Mouse (Mus musculus) liver, adult 2 months (tissue): ENCODE results near the gene Fars2. TPM values are rescaled to one million over a fixed set of nuclear protein-coding genes. Genes with fewer than 3 reads are reported as not detected.

Experiments
- DNase-seq: peaks from one replicate; pipeline ENCODE4 v3.0.0-alpha.2; 2011; ENCODE audit warnings: low read depth, low spot score; ENCODE audit errors: extremely low read depth
- H3K27ac ChIP-seq: fragments of 200-500 bp; replicated peaks from 2 replicates; pipeline ENCODE4 v1.5.1; 2012; ENCODE audit warnings: low read depth, mild to moderate bottlenecking, control low read depth, inconsistent platforms, low read length; ENCODE audit not compliant: insufficient read depth
- H3K27me3 ChIP-seq: fragments of 200-500 bp; 2 replicates; pipeline ENCODE4 v1.6.1; 2012; ENCODE audit warnings: mild to moderate bottlenecking, moderate library complexity, low read length, inconsistent platforms; ENCODE audit not compliant: control insufficient read depth, insufficient read depth
- H3K36me3 ChIP-seq: fragments of 200-500 bp; 2 replicates; pipeline ENCODE4 v1.6.1; 2012; ENCODE audit warnings: low read length, inconsistent platforms; ENCODE audit not compliant: control insufficient read depth, insufficient read depth
- H3K4me1 ChIP-seq: fragments of 200-500 bp; 2 replicates; pipeline ENCODE4 v1.6.1; 2011; ENCODE audit warnings: low read length; ENCODE audit not compliant: control insufficient read depth, insufficient read depth
- H3K4me3 ChIP-seq: fragments of 200-500 bp; 2 replicates; pipeline ENCODE4 v1.5.1; 2011; ENCODE audit warnings: low read depth, mild to moderate bottlenecking, control low read depth, low read length, moderate library complexity; ENCODE audit not compliant: insufficient read depth
- H3K79me2 ChIP-seq: fragments of 200-500 bp; 2 replicates; pipeline ENCODE4 v1.6.1; 2012; ENCODE audit warnings: inconsistent platforms, mild to moderate bottlenecking, low read length, moderate library complexity; ENCODE audit not compliant: control insufficient read depth, insufficient read depth
- H3K9ac ChIP-seq: fragments of 200-500 bp; 2 replicates; pipeline ENCODE4 v1.6.1; 2012; ENCODE audit warnings: low read depth, mild to moderate bottlenecking, control low read depth, inconsistent platforms, low read length
- CTCF ChIP-seq: fragments of 200-500 bp; IDR thresholded peaks from 2 replicates; pipeline ENCODE4 v1.5.1; 2011; ENCODE audit warnings: low read depth, low read length, control low read depth
- POLR2A ChIP-seq: fragments of 200-500 bp; IDR thresholded peaks from 2 replicates; pipeline ENCODE4 v1.6.1; 2011; ENCODE audit warnings: low read length, control low read depth; ENCODE audit not compliant: insufficient read depth; ENCODE audit errors: extremely low read depth
- WGBS: fragments of 180-500 bp; shearing (Covaris S2); methylation state at CpG from one replicate; pipeline ENCODE4 v1.1.7; 2018; 5-methylcytosine and 5-hydroxymethylcytosine counted together
- polyA plus RNA-seq: library from polyadenylated mRNA; depleted of rRNA; stranded (reverse); fragments of >200 nt; gene quantifications from 2 replicates; pipeline ENCODE4 v1.2.3, GENCODE M21; 2012
- total RNA-seq: library from RNA; depleted of rRNA; stranded (reverse); fragments of >200 nt; gene quantifications from 2 replicates; pipeline ENCODE4 v1.2.3, GENCODE M21; 2014

The Fars2 gene
- total and polyA plus RNA-seq, 2 experiments = 47.1 to 58.4 TPM

- H3K27me3 ChIP-seq = no peaks in the 10 kb centered on the region; the same call in 1 of the 2 replicates
- WGBS = 64% methylated on average over 34 of the region's 34 CpGs
- TF ChIP-seq CTCF (no peak), POLR2A (no peak)
- H3K9ac ChIP-seq = no peak overlapping the region
- no peak for DNase-seq
- no peak overlapping the region for H3K27ac ChIP-seq
- peaks cover 8% of the 10 kb centered on the region for H3K36me3 ChIP-seq
- peaks cover 12% of the 10 kb centered on the region for H3K4me1 ChIP-seq
- no peak overlapping the region for H3K4me3 ChIP-seq
- peaks cover 8% of the 10 kb centered on the region for H3K79me2 ChIP-seq
These were observed 610.0 kb downstream of the Fars2 start for GRCm38 (mm10) chr13:36726951-36727778.

GRCm38 (mm10) chr13:36727779-36728470 lies 610.7 kb downstream of the Fars2 start:
- no peak for DNase-seq
- whole genome bisulfite sequencing = 46% methylated on average over 22 of the region's 23 CpGs
- Histone ChIP-seq H3K9ac (no peak overlapping the region), H3K27me3 (no peaks in the 10 kb centered on the region; the same call in 1 of the 2 replicates), H3K79me2 (peaks cover 10% of the 10 kb centered on the region), H3K4me3 (no peak overlapping the region), H3K36me3 (peaks cover 8% of the 10 kb centered on the region), H3K27ac (no peak overlapping the region), H3K4me1 (peaks cover 12% of the 10 kb centered on the region)
- TF ChIP-seq CTCF (no peak), POLR2A (no peak)

- whole genome bisulfite sequencing = 65% methylated on average over 5 of the region's 5 CpGs
- Histone ChIP-seq H3K79me2 (peaks cover 10% of the 10 kb centered on the region), H3K4me3 (no peak overlapping the region), H3K27me3 (no peaks in the 10 kb centered on the region; the same call in 1 of the 2 replicates), H3K9ac (no peak overlapping the region), H3K27ac (no peak overlapping the region), H3K36me3 (peaks cover 8% of the 10 kb centered on the region), H3K4me1 (peaks cover 12% of the 10 kb centered on the region)
- DNase-seq = no peak
- TF ChIP-seq POLR2A = no peak
- no peak for TF ChIP-seq CTCF
These were observed 611.3 kb downstream of the Fars2 start for GRCm38 (mm10) chr13:36728509-36728908.

GRCm38 (mm10) chr13:36729731-36730340 lies 612.6 kb downstream of the Fars2 start:
- no peak overlapping the region for H3K9ac ChIP-seq
- peaks cover 10% of the 10 kb centered on the region for H3K4me1 ChIP-seq
- 35% methylated on average over 13 of the region's 13 CpGs for WGBS
- TF ChIP-seq CTCF (no peak), POLR2A (no peak)
- DNase-seq = no peak
- no peak overlapping the region for H3K4me3 ChIP-seq
- H3K79me2 ChIP-seq = peaks cover 10% of the 10 kb centered on the region
- H3K36me3 ChIP-seq = peaks cover 8% of the 10 kb centered on the region
- H3K27ac ChIP-seq = no peak overlapping the region
- no peaks in the 10 kb centered on the region for H3K27me3 ChIP-seq

GRCm38 (mm10) chr13:36730341-36730761 lies 613.1 kb downstream of the Fars2 start:
- H3K27me3 ChIP-seq = no peaks in the 10 kb centered on the region
- WGBS = 43% methylated on average over 14 of the region's 14 CpGs
- peaks cover 10% of the 10 kb centered on the region for H3K79me2 ChIP-seq
- no peak for DNase-seq
- peaks cover 8% of the 10 kb centered on the region for H3K36me3 ChIP-seq
- H3K9ac ChIP-seq = no peak overlapping the region
- no peak overlapping the region for H3K4me3 ChIP-seq
- no peak overlapping the region for H3K27ac ChIP-seq
- peaks cover 5% of the 10 kb centered on the region for H3K4me1 ChIP-seq
- TF ChIP-seq POLR2A (no peak), CTCF (no peak)
